Mouse (Mus musculus) brain, embryonic 14.5 days (tissue): ENCODE measurements around the gene Spaca7.

Experiments used
- CTCF ChIP-seq: fragments of 200-500 bp; IDR thresholded peaks from 2 replicates; pipeline ENCODE4 v1.5.1; 2012; ENCODE audit warnings: inconsistent platforms, mild to moderate bottlenecking, moderate library complexity, borderline replicate concordance; ENCODE audit not compliant: insufficient read depth, insufficient read length; ENCODE audit errors: extremely low read depth
- POLR2A ChIP-seq: fragments of 200-500 bp; IDR thresholded peaks from 2 replicates; pipeline ENCODE4 v1.6.1; 2012; ENCODE audit warnings: mild to moderate bottlenecking, inconsistent platforms, borderline replicate concordance; ENCODE audit not compliant: poor library complexity, insufficient read depth, insufficient read length, severe bottlenecking; ENCODE audit errors: extremely low read depth

DNA sequence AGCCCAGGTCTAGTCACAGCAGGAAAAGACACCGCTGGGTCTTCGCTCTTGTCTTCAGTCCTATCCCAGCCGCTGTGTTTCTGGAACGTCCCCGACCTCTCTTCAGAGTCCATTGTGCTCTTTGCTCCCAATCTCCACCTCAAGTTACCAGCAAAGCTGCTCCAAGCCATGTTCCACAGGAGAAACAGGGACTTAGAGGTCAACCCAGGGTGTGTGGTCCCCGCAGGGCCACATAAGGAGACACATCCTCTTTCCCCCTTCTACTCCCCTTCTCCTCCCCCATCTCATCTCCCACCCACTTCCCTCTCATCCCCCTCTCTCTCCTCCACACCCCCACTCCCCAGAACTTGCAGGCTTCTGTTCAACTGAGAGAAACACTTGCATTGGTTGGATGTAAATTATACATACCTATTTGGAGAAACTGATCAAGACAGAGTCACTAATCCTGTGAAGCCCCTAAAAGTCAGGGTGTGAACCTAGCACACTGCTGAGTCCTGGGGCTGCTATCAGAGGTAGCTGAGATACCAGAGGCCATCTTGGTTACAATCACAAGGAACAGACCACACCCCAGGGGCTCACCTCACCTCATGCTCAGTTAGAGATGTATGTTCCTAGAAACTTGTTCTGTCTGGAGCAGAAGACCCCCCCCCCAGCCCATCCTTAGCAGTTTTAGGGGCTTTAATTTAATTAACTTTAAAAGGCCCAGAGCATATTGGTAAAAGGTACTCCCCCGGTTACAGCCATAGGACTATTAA, 25.2 kb upstream of the Spaca7 start:
- TF ChIP-seq CTCF (no peak), POLR2A (no peak)
